Comparison of ENCODE assay signal across 8 mouse cellular contexts in genomic region chr1:64691581-64691980, GRCm38 (mm10). TPM values are rescaled to one million over a fixed set of nuclear protein-coding genes. Genes with fewer than 3 reads are reported as not detected.
DNase-seq lines count a peak whose midpoint lies in the region; ATAC-seq and TF ChIP-seq lines count a peak whose summit lies in the region.

No protein-coding gene starts in this region.

- no peak for TF ChIP-seq EP300 in lung, postnatal 0 days (IDR thresholded peaks at IDR 0.05)

- H3K27me3 ChIP-seq in lung, postnatal 0 days (replicated peaks; ENCODE audit: insufficient read depth, low read length) = no peaks in the 10 kb centered on the region
- H3K27me3 ChIP-seq in embryonic facial prominence, embryonic 12.5 days = no peaks in the 10 kb centered on the region
- no peaks in the 10 kb centered on the region for H3K27me3 ChIP-seq in intestine, embryonic 16.5 days (replicated peaks; ENCODE audit: control insufficient read depth, insufficient read depth, low read length)
- H3K27me3 ChIP-seq in neural tube, embryonic 15.5 days (replicated peaks) = no peaks in the 10 kb centered on the region

- no peak for ATAC-seq in lung, postnatal 0 days
- no peak for ATAC-seq in embryonic facial prominence, embryonic 12.5 days (ENCODE audit: insufficient number of reproducible peaks, insufficient read depth, low FRiP score, low TSS enrichment)
- ATAC-seq in intestine, embryonic 16.5 days = no peak
- 0 out of 2 replicates have a peak, but pooled peaks have one; percentile 3 for ATAC-seq in neural tube, embryonic 15.5 days (ENCODE audit: low FRiP score)

- WGBS in lung, postnatal 0 days = 3% methylated on average over 9 of the region's 9 CpGs
- 2% methylated on average over 9 of the region's 9 CpGs for WGBS in embryonic facial prominence, embryonic 12.5 days
- WGBS in intestine, embryonic 16.5 days = 3% methylated on average over 9 of the region's 9 CpGs
- WGBS in neural tube, embryonic 15.5 days = 3% methylated on average over 9 of the region's 9 CpGs

- peaks cover 9% of the 10 kb centered on the region; the same call in 1 of the 2 replicates for H3K4me1 ChIP-seq in lung, postnatal 0 days (ENCODE audit: insufficient read depth, low read depth, low read length)
- peaks cover 19% of the 10 kb centered on the region; the same call in 1 of the 2 replicates for H3K4me1 ChIP-seq in embryonic facial prominence, embryonic 12.5 days
- H3K4me1 ChIP-seq in intestine, embryonic 16.5 days (ENCODE audit: control insufficient read depth, insufficient read depth, low read length) = peaks cover 16% of the 10 kb centered on the region
- peaks cover 33% of the 10 kb centered on the region for H3K4me1 ChIP-seq in neural tube, embryonic 15.5 days

- H3K9ac ChIP-seq in lung, postnatal 0 days (replicated peaks; ENCODE audit: low read depth) = peak overlapping the region; percentile 64
- H3K9ac ChIP-seq in embryonic facial prominence, embryonic 12.5 days = peak overlapping the region; percentile 77
- peak overlapping the region; percentile 89 for H3K9ac ChIP-seq in intestine, embryonic 16.5 days (ENCODE audit: low read depth, low read length)
- H3K9ac ChIP-seq in neural tube, embryonic 15.5 days (replicated peaks) = peak overlapping the region; percentile 59

- no peak for DNase-seq in lung, postnatal 0 days (ENCODE audit: low spot score)
- no peak for DNase-seq in lung, postnatal 36 days
- no peak for DNase-seq in left cerebral cortex, postnatal 4 days
- DNase-seq in c-Kit-positive CD71-positive TER-119-positive erythroid progenitor cells, embryonic 14.5 days (ENCODE audit: low spot score) = no peak
- DNase-seq in adrenal gland, postnatal 25 days = no peak

- H3K4me2 ChIP-seq in lung, postnatal 0 days (replicated peaks; ENCODE audit: low read depth, low read length) = peak overlapping the region; percentile 82
- peak overlapping the region; percentile 80 for H3K4me2 ChIP-seq in embryonic facial prominence, embryonic 12.5 days (replicated peaks)
- H3K4me2 ChIP-seq in intestine, embryonic 16.5 days (ENCODE audit: low read depth, low read length) = peak overlapping the region; percentile 68
- H3K4me2 ChIP-seq in neural tube, embryonic 15.5 days = peak overlapping the region; percentile 94

- no peak for TF ChIP-seq CTCF in lung, postnatal 0 days (IDR thresholded peaks at IDR 0.05)

- H3K27ac ChIP-seq in lung, postnatal 0 days (ENCODE audit: low read length) = peak overlapping the region; percentile 79
- peak overlapping the region; percentile 37; the same call in 1 of the 2 replicates for H3K27ac ChIP-seq in embryonic facial prominence, embryonic 12.5 days
- peak overlapping the region; percentile 72; the same call in 1 of the 2 replicates for H3K27ac ChIP-seq in intestine, embryonic 16.5 days (ENCODE audit: low read length)
- H3K27ac ChIP-seq in neural tube, embryonic 15.5 days (replicated peaks) = no peak overlapping the region

- no peaks in the 10 kb centered on the region for H3K9me3 ChIP-seq in lung, postnatal 0 days (ENCODE audit: low read length)
- no peaks in the 10 kb centered on the region for H3K9me3 ChIP-seq in embryonic facial prominence, embryonic 12.5 days
- no peaks in the 10 kb centered on the region for H3K9me3 ChIP-seq in intestine, embryonic 16.5 days (ENCODE audit: control insufficient read depth, low read length)
- H3K9me3 ChIP-seq in neural tube, embryonic 15.5 days (replicated peaks) = no peaks in the 10 kb centered on the region

- H3K36me3 ChIP-seq in lung, postnatal 0 days (ENCODE audit: insufficient read depth, low read length) = no peaks in the 10 kb centered on the region
- no peaks in the 10 kb centered on the region for H3K36me3 ChIP-seq in embryonic facial prominence, embryonic 12.5 days
- no peaks in the 10 kb centered on the region for H3K36me3 ChIP-seq in intestine, embryonic 16.5 days (ENCODE audit: control insufficient read depth, insufficient read depth, low read length)
- H3K36me3 ChIP-seq in neural tube, embryonic 15.5 days = no peaks in the 10 kb centered on the region

- intact Hi-C loops in left cerebral cortex, postnatal 4 days (cut with DNase I) = loop anchor here (5.0 kb wide), 1 partner anchor 74 kb away; the partner anchor contains the start of gene Mettl21a

- H3K4me3 ChIP-seq in lung, postnatal 0 days (ENCODE audit: low read depth, low read length) = peak overlapping the region; percentile 81
- H3K4me3 ChIP-seq in embryonic facial prominence, embryonic 12.5 days = peak overlapping the region; percentile 61
- H3K4me3 ChIP-seq in intestine, embryonic 16.5 days (ENCODE audit: low read length) = peak overlapping the region; percentile 86
- peak overlapping the region; percentile 70 for H3K4me3 ChIP-seq in neural tube, embryonic 15.5 days (replicated peaks)

RNA-seq across cellular contexts. Expression of gene Ccnyl1, which starts 1.3 kb away (rescaled TPM):
- polyA plus RNA-seq in lung, postnatal 0 days (2015; fragmentation: Nextera tagmentation; extraction: Ambion mirVana) = 3.9 and 4.5 TPM in 2 replicates
- 6.6 and 8.2 TPM in 2 replicates for polyA plus RNA-seq in embryonic facial prominence, embryonic 12.5 days (2016; fragmentation: Nextera tagmentation; extraction: Ambion mirVana)
- polyA plus RNA-seq in intestine, embryonic 16.5 days (2015; fragmentation: Nextera tagmentation; extraction: Ambion mirVana) = 3.8 TPM in 2 replicates
- polyA plus RNA-seq in neural tube, embryonic 15.5 days (2015; fragmentation: Nextera tagmentation; extraction: Ambion mirVana) = 3.7 and 3.9 TPM in 2 replicates
- total RNA-seq in left cerebral cortex, postnatal 4 days (2021) = 10 to 100 TPM; 30.6 to 33.1 TPM
- total RNA-seq in adrenal gland, postnatal 25 days (2021) = 17.9 and 18.6 TPM in 2 replicates

RNA-seq across cellular contexts. Expression of gene Fzd5, which starts 46.0 kb away (rescaled TPM):
- polyA plus RNA-seq in lung, postnatal 0 days (2015; fragmentation: Nextera tagmentation; extraction: Ambion mirVana) = 3.1 and 3.5 TPM in 2 replicates
- 2.4 and 2.5 TPM in 2 replicates for polyA plus RNA-seq in embryonic facial prominence, embryonic 12.5 days (2016; fragmentation: Nextera tagmentation; extraction: Ambion mirVana)
- 5.7 and 6.1 TPM in 2 replicates for polyA plus RNA-seq in intestine, embryonic 16.5 days (2015; fragmentation: Nextera tagmentation; extraction: Ambion mirVana)
- 0.26 and 0.74 TPM in 2 replicates for polyA plus RNA-seq in neural tube, embryonic 15.5 days (2015; fragmentation: Nextera tagmentation; extraction: Ambion mirVana)
- 1 to 10 TPM; 1.0 to 1.1 TPM for total RNA-seq in left cerebral cortex, postnatal 4 days (2021)
- 11.8 and 15.4 TPM in 2 replicates for total RNA-seq in adrenal gland, postnatal 25 days (2021)
